Mouse (Mus musculus): Measurements from ENCODE around the gene Zfp712.
A peak's percentile ranks its signal among the peaks of the same experiment; 100 is the strongest.

Gene Zfp712

DNA sequence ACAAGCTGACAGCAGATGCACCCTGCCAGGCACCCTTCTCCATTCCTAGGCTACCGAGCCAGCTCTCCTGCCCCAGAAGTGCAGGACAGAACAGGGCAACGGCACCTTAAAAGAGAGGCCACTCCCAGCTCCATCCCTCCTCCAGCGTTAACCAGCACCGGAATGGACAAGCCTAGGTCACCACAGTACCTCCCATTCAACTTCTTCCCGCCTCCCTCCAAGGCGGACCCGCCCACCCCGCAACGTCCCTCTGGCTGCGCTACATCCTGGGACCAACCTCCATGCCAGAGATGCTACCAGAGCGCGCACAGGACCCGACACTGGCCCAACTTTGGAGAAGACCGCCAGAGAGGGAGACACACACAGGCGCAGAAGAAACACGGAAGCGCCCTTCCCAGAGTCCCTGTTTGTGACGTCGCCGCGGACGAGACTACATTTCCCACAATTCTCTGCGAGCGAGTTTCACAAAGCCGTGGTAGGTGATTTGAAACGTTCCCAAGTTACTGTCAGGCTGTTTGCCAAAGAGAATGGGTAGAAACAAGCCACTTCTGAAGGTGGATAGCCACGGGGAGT, at the start of gene Zfp712:
Gene Zfp712 (minus strand): TSS at position 385 of the 573 bp plus-strand sequence.
- DNase-seq (ENCODE audit: inconsistent age in 2 of 2, low spot score in 1 of 2), result peak; percentile 93 to 99

DNA sequence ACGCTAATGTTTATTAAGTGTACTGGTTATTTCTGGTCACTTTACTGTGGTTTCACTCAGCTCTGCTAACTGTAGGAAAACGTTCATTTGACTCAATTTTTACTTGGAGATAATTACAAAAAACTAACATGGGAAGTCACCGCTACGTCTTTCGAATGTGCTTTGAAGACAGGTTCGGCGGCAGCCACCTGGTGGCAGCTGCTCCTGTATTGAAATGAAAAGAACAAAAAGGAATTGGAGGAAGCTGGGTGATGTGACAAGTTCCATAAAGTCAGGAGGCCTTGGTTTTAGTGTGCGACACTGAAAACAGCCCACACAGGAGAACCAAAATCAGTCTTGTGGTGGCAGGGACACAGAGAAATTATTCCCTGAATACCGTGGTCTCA, 47.8 kb upstream of the Zfp712 start:
- DNase-seq (ENCODE audit: inconsistent age in 2 of 2, low spot score in 1 of 2), result no peak

DNA sequence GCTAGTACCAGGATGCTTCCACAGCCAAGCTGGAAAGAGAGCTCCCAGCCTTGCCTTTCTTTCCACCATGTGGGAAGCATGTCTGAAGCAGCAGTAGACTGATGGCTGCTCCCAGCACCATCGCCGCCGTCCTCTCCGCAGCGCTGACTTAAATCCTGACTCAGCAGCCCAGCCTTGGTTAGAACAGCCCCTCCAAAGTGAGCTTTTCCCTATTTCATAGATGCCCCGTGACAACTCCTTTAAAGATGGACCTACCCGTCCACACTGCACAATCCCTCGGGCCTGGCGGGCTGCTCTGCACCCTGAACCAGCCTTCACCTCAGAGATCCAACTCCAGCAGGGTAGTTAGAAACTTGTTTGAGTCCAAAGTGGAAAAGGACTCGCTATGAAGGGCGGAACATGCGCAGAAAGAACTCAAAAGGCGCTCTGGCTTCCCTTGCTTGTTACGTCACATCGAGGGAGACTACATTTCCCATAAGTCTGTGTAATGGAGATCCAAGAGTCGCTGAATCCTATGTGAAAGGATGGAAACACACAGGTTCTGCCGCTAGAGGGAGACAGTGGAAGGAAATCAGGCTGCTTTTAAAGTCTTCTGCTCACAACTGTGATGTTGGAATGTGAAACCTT, 47.3 kb upstream of the Zfp712 start, which contains the start of gene Gm28557:
Gene Gm28557 (minus strand): TSS at position 411 of the 627 bp plus-strand sequence.
- DNase-seq (ENCODE audit: inconsistent age in 2 of 2, low spot score in 1 of 2), result peak; percentile 91 to 98

DNA sequence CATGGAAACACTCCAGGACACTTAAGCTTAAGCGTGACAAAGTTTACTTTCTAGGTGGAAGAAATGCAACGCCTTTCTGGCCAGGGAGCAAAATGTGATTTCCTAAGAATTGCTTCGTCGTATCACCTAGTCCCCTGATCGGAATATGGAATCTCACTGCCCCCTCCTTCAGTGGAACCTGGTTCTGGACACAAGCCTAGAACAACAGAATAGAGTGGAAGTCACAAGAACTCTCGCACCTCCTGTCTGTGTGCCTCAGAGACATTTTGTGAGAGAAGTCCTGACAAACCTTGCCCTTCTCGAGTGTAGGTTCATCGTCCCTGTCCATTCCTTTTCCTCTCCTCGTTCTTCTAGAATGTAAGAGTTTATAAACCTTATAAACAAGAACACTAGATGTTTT, 46.7 kb upstream of the Zfp712 start:
- no peak for DNase-seq (ENCODE audit: inconsistent age in 2 of 2, low spot score in 1 of 2)

DNA sequence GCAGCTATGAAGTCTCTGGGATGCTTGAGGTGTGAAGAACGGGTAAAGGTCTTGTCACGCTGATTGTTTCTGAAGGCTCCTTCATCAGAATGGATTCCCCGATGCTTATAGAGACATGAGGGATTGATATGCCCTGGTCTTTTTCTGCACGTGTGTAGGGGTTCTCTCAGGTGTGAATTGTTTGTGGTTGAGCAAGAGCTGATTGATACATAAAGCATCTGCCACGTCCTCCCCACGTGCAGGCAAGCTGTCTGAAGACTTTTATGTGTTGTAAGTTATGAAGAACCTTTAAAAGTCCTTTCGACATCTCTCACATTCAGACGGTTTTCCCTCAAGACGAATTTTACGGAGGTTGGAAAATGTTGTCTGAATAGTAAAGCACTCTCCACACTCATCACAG, 36.9 kb upstream of the Zfp712 start, which contains the start of gene Zfp708:
Gene Zfp708 (minus strand): TSS at position 101 of the 400 bp plus-strand sequence.
- DNase-seq (ENCODE audit: inconsistent age in 2 of 2, low spot score in 1 of 2), result no peak

DNA sequence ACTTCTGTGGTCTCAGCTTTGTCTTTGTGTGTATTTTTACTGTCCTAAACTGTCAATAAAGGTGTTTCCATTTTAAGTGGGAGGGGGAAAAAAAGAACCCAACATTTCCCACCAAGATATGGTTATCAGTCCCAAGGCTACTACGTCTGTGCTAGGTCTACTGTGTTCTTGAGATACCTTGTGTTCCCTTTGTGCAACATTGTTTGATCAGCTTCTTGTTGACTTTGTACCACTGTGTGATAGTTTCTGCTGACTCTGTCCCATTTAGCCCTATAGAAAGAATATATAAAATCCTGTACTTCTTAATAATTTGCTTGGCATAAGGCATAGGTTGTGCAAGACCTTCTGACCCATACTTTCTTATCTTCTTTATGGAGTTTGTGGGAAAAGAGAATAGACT, 29.2 kb upstream of the Zfp712 start:
- no peak for DNase-seq (ENCODE audit: inconsistent age in 2 of 2, low spot score in 1 of 2)

DNA sequence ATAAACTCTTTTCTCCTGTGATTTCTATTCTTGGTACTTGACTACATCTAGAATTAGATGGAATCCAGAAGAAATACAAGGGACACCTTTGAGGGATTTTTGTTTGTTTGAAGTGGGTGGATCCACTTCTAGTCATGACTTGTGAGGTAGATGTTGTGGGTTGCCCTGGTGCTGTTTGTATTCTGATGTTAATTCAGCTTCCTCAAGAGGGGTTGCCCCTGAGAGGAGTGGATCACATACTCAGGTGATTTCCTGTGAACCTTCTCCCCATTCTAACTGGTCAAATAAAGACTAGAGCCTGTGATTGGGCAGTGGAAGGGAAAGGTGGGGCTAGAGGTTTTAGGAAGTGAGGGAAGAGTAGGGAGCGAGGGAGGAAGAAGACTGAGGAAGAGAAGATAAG, 21.0 kb upstream of the Zfp712 start:
- DNase-seq (ENCODE audit: inconsistent age in 2 of 2, low spot score in 1 of 2), result peak in 1 of 2 experiments; percentile 32

DNA sequence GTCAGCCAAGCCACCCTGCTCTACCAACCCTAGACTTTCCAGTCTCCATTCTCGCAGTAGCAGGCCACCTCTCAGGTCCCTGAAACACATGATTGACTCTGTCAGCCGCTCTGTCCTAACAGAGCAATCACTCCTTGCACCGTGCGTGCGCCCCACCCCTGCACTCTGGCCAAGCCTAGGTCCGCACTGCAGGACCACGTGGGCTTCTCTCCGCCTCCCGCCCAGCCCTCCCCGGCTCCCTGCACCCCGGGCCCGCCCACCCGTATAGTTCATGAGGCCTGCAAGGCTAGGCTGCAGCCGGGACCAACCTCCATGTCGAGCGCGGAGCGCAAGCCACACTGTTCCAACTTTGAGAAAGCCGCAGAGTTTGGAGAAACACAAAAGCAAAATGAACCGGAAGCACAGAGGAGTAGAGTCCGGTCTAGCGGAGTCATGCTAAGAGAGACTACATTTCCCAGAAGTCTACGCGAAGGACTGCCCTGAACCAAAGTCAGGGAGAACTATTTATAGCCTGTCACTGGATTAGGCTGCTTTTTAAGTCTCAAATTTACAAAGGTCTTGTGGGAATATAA, 20.3 kb upstream of the Zfp712 start:
- peak; percentile 85 to 94 for DNase-seq (ENCODE audit: inconsistent age in 2 of 2, low spot score in 1 of 2)

DNA sequence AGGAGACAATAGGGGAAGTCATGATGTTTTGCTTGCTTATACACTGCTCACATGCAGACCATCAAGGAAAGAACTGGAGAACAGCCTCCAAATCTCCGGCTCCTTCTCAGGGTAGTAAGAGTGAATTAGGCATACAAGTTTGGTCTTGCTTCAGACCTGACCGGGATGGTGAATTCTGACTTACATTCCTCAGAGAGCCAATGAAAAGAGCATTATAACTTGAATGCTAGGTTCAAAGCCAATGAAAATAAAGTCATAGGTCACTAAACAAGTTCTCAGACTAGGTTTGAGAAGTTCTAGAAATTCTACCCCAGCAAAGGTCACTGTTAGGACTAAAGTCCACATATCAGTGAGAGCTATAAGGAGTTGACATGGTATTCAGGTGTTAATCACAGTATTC, 16.3 kb upstream of the Zfp712 start:
- DNase-seq (ENCODE audit: inconsistent age in 2 of 2, low spot score in 1 of 2), result no peak

DNA sequence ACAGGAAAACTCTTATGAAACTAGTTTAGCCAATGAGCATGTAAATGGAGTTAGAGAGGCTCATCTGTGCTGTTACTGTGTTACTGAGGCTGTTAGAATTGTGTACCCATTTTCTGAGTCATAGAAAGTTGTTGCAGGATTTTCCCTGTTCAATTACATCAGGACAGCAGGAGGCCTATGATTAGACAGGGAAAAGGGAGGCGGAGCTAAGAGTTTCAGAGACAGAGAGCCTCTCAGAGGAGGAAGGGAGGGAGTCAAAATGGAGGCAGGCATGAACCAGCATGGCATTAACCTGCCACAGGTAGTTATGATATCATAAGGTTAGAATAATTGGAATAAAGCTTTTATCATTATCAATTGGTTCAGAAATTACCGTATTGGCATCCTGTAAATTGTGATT, 11.8 kb upstream of the Zfp712 start:
- no peak for DNase-seq (ENCODE audit: inconsistent age in 2 of 2, low spot score in 1 of 2)

DNA sequence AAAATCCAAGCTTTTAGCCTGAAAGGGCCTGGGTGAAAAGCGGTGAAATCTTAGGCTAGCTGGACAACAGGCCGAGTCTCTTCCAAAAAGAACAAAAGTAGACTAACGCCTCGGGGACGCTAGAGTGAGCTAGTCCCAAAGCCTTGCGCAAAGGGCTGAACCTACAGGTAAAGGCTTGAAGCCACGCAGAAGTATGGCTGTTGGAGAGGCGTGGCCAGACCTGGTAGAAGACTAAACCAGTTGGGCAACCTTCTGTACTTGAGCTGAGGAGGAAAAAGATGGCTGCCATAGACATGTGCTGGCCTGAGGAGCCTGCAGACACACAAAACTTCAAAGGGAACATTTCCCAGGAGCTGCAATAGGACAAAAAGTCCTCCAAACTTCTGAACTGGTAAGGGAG, 4.4 kb upstream of the Zfp712 start:
- DNase-seq (ENCODE audit: inconsistent age in 2 of 2, low spot score in 1 of 2), result no peak

DNA sequence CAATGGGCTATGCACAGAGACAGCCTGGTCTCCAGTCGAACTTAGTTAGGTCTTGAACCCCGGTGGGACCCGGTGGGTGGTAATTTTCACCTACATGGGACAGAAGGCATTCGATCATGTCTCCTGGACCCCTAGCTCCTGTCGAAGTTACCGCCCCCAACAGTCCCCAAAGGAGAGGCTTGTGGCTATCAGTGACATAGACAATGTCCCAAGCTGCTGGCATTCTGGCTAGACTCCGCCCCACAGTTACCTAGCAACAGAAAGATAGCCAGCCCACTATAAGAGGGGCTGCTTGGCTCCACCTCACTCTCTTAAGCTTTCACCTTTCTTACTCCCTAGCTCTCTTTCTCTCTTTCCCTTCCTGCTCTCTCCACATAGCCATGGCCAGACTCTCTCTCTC, 1.5 kb upstream of the Zfp712 start:
- DNase-seq (ENCODE audit: inconsistent age in 2 of 2, low spot score in 1 of 2), result no peak

DNA sequence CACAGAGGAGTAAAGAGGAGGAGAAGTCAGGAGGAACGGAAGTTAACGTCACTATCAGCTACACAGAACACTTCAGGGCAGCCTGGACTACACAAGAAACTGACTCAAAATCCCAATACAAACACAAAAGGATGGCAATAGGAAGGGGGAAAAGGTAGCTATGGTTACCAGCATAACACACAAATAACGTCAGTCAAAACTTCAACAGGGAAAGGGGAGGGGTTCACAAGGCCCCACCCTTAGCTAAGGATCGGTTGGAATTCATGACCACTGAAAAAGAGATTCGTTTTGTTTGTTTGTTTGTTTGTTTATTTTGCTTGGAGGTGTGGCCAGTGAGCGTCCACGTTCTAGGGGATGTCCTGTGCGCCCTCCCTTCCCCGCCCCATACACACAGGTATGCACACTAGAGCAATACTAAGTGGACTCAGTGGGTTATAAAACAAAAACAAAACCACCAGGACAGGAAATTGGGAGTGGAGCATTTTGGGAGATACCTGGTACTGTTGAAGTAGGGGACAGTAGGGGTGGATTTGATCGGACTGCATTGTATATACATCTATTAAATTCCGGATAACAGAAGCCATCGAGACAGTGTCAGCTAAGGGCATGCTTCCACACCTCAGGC, 697 bp downstream of the Zfp712 start:
- no peak for DNase-seq (ENCODE audit: inconsistent age in 2 of 2, low spot score in 1 of 2)

Data from adrenal gland, adult (tissue).